Mouse (Mus musculus) liver, embryonic 11.5 days (tissue): ENCODE measurements around the gene Smpd4. TPM values are rescaled to one million over a fixed set of nuclear protein-coding genes. Genes with fewer than 3 reads are reported as not detected.
"Not testable (repeated sequence)": the region's sequence is repeated elsewhere in the genome, so short reads cannot be mapped to it uniquely, and the experiment has no call there.

ENCODE experiments used
- ATAC-seq: fragments of 200-750 bp; cut with Nextera tagmentation; replicated peaks from 2 replicates; pipeline ENCODE4 v1.8.0; 2017; ENCODE audit warnings: moderate number of reproducible peaks, mild to moderate bottlenecking, moderate TSS enrichment, moderate library complexity; ENCODE audit not compliant: low FRiP score
- DNase-seq: peaks from one replicate; pipeline ENCODE4 v3.0.0-alpha.2; 2017; ENCODE audit warnings: low spot score
- H3K27ac ChIP-seq: fragments of 300-500 bp; sonication (generic); 2 replicates; pipeline ENCODE4 v1.5.1; 2014; ENCODE audit warnings: mild to moderate bottlenecking, low read depth, low read length, control low read depth
- H3K27me3 ChIP-seq: fragments of 300-500 bp; sonication (generic); replicated peaks from 2 replicates; pipeline ENCODE4 v1.6.1; 2014; ENCODE audit warnings: low read length, mixed read lengths; ENCODE audit not compliant: control insufficient read depth, insufficient read depth
- H3K36me3 ChIP-seq: fragments of 300-500 bp; sonication (generic); 2 replicates; pipeline ENCODE4 v1.6.1; 2014; ENCODE audit warnings: mild to moderate bottlenecking, low read length, moderate library complexity, mixed read lengths; ENCODE audit not compliant: control insufficient read depth, insufficient read depth
- H3K4me1 ChIP-seq: fragments of 300-500 bp; sonication (generic); replicated peaks from 2 replicates; pipeline ENCODE4 v1.6.1; 2014; ENCODE audit warnings: low read length, mixed read lengths; ENCODE audit not compliant: control insufficient read depth, insufficient read depth
- H3K4me2 ChIP-seq: fragments of 300-500 bp; sonication (generic); 2 replicates; pipeline ENCODE4 v1.6.1; 2014; ENCODE audit warnings: mild to moderate bottlenecking, control low read depth, moderate library complexity
- H3K4me3 ChIP-seq: fragments of 300-500 bp; sonication (generic); 2 replicates; pipeline ENCODE4 v1.5.1; 2014; ENCODE audit warnings: low read depth, low read length, control low read depth
- H3K9ac ChIP-seq: fragments of 300-500 bp; sonication (generic); 2 replicates; pipeline ENCODE4 v1.6.1; 2014; ENCODE audit warnings: low read depth, low read length, control low read depth
- H3K9me3 ChIP-seq: fragments of 300-500 bp; sonication (generic); 2 replicates; pipeline ENCODE4 v1.6.1; 2016; ENCODE audit warnings: low read length, inconsistent platforms, mixed read lengths; ENCODE audit not compliant: control insufficient read depth
- WGBS: fragments of 180-500 bp; shearing (Covaris S2); extraction: QIAGEN DNeasy Blood & Tissue Kit; methylation state at CpG from one replicate; pipeline ENCODE4 v1.1.7; 2014; 5-methylcytosine and 5-hydroxymethylcytosine counted together
- polyA plus RNA-seq: library from polyadenylated mRNA; unstranded; fragments of >200 nt; fragmentation: Nextera tagmentation; extraction: Ambion mirVana; gene quantifications from 2 replicates; pipeline ENCODE4 v1.2.1, GENCODE M21; 2014

Smpd4 gene
- polyA plus RNA-seq, 1 experiment from 2014 or later = 53.4 TPM

- Histone ChIP-seq H3K27ac (no peak overlapping the region), H3K9me3 (no peaks in the 10 kb centered on the region), H3K9ac (no peak overlapping the region), H3K4me2 (no peak overlapping the region), H3K4me1 (no peaks in the 10 kb centered on the region), H3K27me3 (no peaks in the 10 kb centered on the region), H3K4me3 (no peak overlapping the region), H3K36me3 (no peaks in the 10 kb centered on the region)
- WGBS = 66% methylated on average over 5 of the region's 5 CpGs
- no peak for DNase-seq
- no peak for ATAC-seq
These were observed 13.5 kb upstream of the Smpd4 start for GRCm38 (mm10) chr16:17605684-17606083.

GRCm38 (mm10) chr16:17611383-17611782 lies 7.8 kb upstream of the Smpd4 start:
- no peak for DNase-seq
- 68% methylated on average over 4 of the region's 4 CpGs for WGBS

GRCm38 (mm10) chr16:17614740-17615139 lies 4.4 kb upstream of the Smpd4 start:
- 85% methylated on average over 6 of the region's 6 CpGs for WGBS

More at GRCm38 (mm10) chr16:17611383-17611782, 7.8 kb upstream of the Smpd4 start:
- no peak overlapping the region for H3K4me3 ChIP-seq
- no peak overlapping the region for H3K9ac ChIP-seq
- H3K36me3 ChIP-seq = no peaks in the 10 kb centered on the region
- ATAC-seq = no peak
- H3K4me2 ChIP-seq = no peak overlapping the region
- H3K27ac ChIP-seq = no peak overlapping the region
- H3K4me1 ChIP-seq = no peaks in the 10 kb centered on the region
- no peaks in the 10 kb centered on the region for H3K9me3 ChIP-seq
- no peaks in the 10 kb centered on the region for H3K27me3 ChIP-seq

GRCm38 (mm10) chr16:17616212-17616611 lies 2.9 kb upstream of the Smpd4 start:
- Histone ChIP-seq H3K27me3 (no peaks in the 10 kb centered on the region), H3K4me3 (no peak overlapping the region), H3K36me3 (no peaks in the 10 kb centered on the region), H3K9ac (no peak overlapping the region), H3K4me1 (peaks cover 7% of the 10 kb centered on the region), H3K4me2 (no peak overlapping the region), H3K27ac (no peak overlapping the region), H3K9me3 (no peaks in the 10 kb centered on the region)
- DNase-seq (no peak), ATAC-seq (no peak)
- 68% methylated on average over 5 of the region's 5 CpGs for WGBS

More at GRCm38 (mm10) chr16:17614740-17615139, 4.4 kb upstream of the Smpd4 start:
- not testable (repeated sequence) for H3K4me1 ChIP-seq, H3K4me3 ChIP-seq, DNase-seq, H3K9ac ChIP-seq, H3K4me2 ChIP-seq, H3K27me3 ChIP-seq, ATAC-seq, H3K36me3 ChIP-seq, H3K9me3 ChIP-seq, H3K27ac ChIP-seq

- WGBS = 17% methylated on average over 13 of the region's 13 CpGs
These were observed 1.1 kb upstream of the Smpd4 start for GRCm38 (mm10) chr16:17617922-17618565.

GRCm38 (mm10) chr16:17621936-17622335 lies 2.8 kb downstream of the Smpd4 start:
- no peak overlapping the region for H3K27ac ChIP-seq
- no peak overlapping the region for H3K4me3 ChIP-seq
- no peaks in the 10 kb centered on the region for H3K9me3 ChIP-seq
- H3K27me3 ChIP-seq = no peaks in the 10 kb centered on the region
- H3K9ac ChIP-seq = no peak overlapping the region
- H3K4me2 ChIP-seq = no peak overlapping the region
- WGBS = 93% methylated on average over 1 of the region's 1 CpGs
- peaks cover 7% of the 10 kb centered on the region for H3K4me1 ChIP-seq
- DNase-seq (no peak), ATAC-seq (no peak)
- H3K36me3 ChIP-seq = peaks cover 17% of the 10 kb centered on the region

More at GRCm38 (mm10) chr16:17617922-17618565, 1.1 kb upstream of the Smpd4 start:
- H3K27ac ChIP-seq = no peak overlapping the region
- H3K4me1 ChIP-seq = peaks cover 7% of the 10 kb centered on the region
- no peaks in the 10 kb centered on the region for H3K9me3 ChIP-seq
- H3K36me3 ChIP-seq = no peaks in the 10 kb centered on the region
- no peak overlapping the region for H3K9ac ChIP-seq
- DNase-seq (peak; percentile 72), ATAC-seq (peak; percentile 74; the same call in 1 of the 2 replicates)
- H3K4me2 ChIP-seq = peak overlapping the region; percentile 39; the same call in 1 of the 2 replicates
- H3K27me3 ChIP-seq = no peaks in the 10 kb centered on the region
- no peak overlapping the region for H3K4me3 ChIP-seq

- H3K4me1 ChIP-seq = peaks cover under 1% of the 10 kb centered on the region; the same call in 1 of the 2 replicates
- H3K36me3 ChIP-seq = peaks cover 40% of the 10 kb centered on the region
- H3K9me3 ChIP-seq = no peaks in the 10 kb centered on the region
- no peak overlapping the region for H3K4me3 ChIP-seq
- DNase-seq (no peak), ATAC-seq (no peak)
- H3K27ac ChIP-seq = no peak overlapping the region
- no peak overlapping the region for H3K4me2 ChIP-seq
- 73% methylated on average over 8 of the region's 8 CpGs for WGBS
- no peak overlapping the region for H3K9ac ChIP-seq
- H3K27me3 ChIP-seq = no peaks in the 10 kb centered on the region
These were observed 6.5 kb downstream of the Smpd4 start for GRCm38 (mm10) chr16:17625488-17626268.

GRCm38 (mm10) chr16:17626269-17626555 lies 7.1 kb downstream of the Smpd4 start:
- peaks cover 43% of the 10 kb centered on the region for H3K36me3 ChIP-seq
- DNase-seq = no peak
- H3K27ac ChIP-seq = no peak overlapping the region
- H3K4me2 ChIP-seq = no peak overlapping the region
- H3K4me1 ChIP-seq = no peaks in the 10 kb centered on the region
- no peaks in the 10 kb centered on the region for H3K27me3 ChIP-seq
- H3K9me3 ChIP-seq = no peaks in the 10 kb centered on the region
- no peak overlapping the region for H3K9ac ChIP-seq
- no peak for ATAC-seq
- no peak overlapping the region for H3K4me3 ChIP-seq
- 93% methylated on average over 5 of the region's 5 CpGs for WGBS

GRCm38 (mm10) chr16:17632580-17632979 lies 13.4 kb downstream of the Smpd4 start:
- ATAC-seq = no peak
- WGBS = 89% methylated on average over 2 of the region's 2 CpGs

More at GRCm38 (mm10) chr16:17632580-17632979, 13.4 kb downstream of the Smpd4 start:
- no peak overlapping the region for H3K4me3 ChIP-seq
- no peaks in the 10 kb centered on the region for H3K9me3 ChIP-seq
- no peak overlapping the region for H3K27ac ChIP-seq
- DNase-seq = no peak
- no peak overlapping the region for H3K9ac ChIP-seq
- H3K27me3 ChIP-seq = no peaks in the 10 kb centered on the region
- H3K36me3 ChIP-seq = peaks cover 48% of the 10 kb centered on the region
- no peak overlapping the region for H3K4me2 ChIP-seq
- H3K4me1 ChIP-seq = peaks cover 18% of the 10 kb centered on the region
